Mouse (Mus musculus) liver, adult (tissue): ENCODE data around the gene Foxa1.

Experiments
- GATA4 ChIP-seq: IDR thresholded peaks from 2 replicates; pipeline ENCODE4 v1.6.1; 2014; ENCODE audit warnings: mild to moderate bottlenecking, low read length; ENCODE audit not compliant: insufficient replicate concordance

Foxa1 gene

DNA sequence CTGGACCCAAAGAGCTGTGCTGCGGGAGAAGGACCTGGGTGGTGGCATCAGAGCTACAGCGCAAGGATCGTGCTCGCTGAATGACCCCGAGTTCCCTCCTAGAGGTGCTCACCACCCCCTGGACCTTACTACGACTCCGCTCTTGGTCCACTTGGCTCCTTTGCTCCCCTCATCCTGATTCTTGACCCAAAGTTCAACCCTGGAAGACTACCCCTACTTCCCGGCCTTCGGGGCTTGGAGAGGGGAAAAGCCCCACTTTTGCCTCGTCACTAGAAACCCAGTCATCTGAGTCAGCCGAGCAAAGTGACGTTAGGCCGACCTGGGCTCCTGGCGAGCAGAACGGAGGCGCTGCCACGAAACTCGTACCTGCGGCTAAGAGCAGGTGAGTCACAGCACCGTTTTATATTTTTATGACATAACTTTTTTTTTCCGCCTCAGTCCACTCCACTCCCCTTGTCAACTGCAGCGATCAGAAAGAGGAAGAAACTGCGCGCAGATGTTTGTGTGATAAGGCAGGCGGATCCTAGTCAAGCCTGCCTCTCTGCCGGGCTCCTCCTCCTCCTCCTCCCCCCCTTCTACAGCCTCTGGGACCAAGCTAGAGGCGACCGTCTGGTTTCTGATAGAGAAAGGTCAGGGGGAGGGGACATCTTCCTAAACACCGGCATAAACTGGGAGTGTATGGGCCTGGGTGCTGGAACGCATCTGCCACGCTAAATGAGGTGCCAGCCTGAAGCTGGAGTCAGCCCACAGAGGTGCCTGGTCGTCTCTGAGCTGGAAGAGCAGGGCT lies at the start of gene Foxa1:
Gene Foxa1 (minus strand): TSS at position 502 of the 787 bp plus-strand sequence.
- peak; percentile 68; the same call in 1 of the 2 replicates for TF ChIP-seq GATA4

DNA sequence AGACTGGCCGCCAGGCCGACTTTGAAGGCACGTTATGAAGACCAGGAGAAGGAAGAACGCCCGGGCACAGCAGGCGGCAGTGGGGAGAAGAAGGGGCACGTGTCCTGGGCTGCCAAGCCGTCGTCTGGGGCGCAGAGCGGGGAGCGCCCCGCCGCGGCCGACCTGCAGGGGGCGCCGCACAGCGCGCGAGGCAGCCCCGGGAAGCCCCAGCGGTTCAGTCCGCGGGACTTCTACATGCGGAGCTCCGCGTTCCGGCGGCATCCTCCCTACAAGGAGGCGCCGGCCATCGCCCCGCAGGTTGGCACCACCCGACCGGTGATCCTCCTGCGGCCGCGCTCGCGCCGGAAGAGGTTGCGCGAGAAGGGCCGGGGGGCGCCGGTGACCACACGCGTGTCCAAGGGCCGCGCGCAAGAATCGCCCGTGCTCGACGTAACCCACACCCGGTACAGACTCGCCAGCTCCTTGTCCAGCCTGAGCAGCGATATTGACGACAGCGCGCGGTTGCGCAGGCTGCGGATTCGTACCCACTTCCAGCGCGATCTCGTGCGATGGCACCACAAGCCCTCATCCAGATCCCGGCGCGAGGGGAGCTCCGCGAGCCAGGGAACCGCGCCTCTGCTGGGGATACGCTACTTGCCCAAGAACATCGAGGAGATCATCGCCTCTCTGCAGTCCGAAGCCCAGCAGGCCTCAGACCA lies 29.4 kb upstream of the Foxa1 start:
- TF ChIP-seq GATA4 = no peak

DNA sequence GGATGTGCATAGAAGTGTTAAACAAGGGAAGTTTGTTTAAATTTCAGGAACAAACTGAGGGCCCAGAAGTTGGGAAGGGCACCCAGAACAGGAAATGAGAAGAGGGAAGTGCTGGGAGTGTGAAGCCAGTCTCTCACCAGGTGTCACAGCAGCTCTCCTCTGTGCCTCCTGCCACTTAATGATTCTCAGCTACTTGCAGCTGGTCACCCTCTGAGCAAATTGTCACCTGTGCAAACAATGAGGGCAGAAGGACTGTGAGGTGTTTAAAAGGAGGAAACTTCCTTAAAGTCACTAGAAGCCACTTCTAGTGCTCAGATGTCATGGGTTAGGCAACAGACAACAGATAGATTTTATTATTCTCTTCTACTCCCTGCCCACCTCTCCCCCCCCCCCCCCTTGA lies 25.7 kb upstream of the Foxa1 start:
- no peak for TF ChIP-seq GATA4

DNA sequence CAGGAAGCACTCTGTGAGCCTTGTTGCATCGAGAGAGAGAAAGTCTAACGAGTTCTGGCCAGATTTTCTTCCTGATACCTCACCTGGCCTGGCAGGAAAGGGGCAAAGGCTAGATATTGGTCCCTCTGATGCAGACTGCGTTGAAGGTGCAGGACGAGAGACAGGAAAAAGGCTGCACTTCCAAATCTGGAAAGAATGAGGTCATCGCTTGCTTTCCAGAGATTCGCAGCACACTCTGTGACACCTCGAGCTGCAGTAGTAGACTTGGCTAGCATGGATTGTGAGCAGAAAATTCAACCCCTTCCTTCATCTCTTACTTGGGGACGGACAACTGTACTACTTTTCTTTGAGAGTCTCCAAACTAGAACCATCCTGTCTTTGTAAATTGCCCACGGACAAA lies 25.1 kb upstream of the Foxa1 start:
- no peak for TF ChIP-seq GATA4

DNA sequence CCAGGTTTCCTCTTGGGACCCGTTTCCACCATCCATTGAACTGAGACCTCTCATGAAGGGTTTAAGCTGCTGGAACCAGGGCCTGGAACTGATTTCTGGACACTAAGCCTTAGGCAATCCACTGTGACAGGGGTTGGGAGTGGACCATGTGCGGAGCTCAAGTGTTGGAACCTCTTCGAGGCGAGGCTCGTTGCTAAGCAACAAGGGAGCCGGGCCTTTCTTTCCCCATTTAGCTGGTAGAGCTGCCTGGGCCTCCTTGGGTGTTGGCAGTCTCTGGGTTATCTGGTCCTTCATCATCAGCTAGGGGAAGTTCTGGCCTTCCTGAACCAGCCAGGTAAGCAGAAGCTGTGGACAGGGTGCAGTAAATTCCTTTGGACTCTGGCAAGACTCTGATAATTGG lies 17.2 kb upstream of the Foxa1 start, which contains the start of gene Ttc6:
Gene Ttc6 (plus strand): TSS at position 205 of the 400 bp plus-strand sequence.
- TF ChIP-seq GATA4 = no peak

DNA sequence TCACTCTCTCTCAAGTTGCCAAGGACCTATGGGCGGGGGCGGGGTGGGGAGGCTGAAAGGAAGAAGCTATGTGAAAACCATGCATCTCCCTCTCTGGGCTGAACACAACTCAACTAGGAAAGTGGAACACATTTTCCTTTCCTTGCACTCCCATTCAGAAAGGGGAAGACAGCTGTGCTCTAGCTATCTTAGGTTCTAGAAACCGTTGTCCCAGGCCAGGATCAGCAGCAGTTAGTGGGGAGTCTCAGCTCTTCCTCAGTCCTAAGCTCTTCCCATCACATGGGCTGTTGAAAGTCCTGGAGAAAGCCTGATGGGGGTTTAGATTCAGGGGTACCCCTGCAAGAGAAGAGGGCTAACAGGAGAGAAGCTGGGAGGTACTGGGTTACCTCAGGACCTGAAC lies 7.4 kb upstream of the Foxa1 start:
- no peak for TF ChIP-seq GATA4

DNA sequence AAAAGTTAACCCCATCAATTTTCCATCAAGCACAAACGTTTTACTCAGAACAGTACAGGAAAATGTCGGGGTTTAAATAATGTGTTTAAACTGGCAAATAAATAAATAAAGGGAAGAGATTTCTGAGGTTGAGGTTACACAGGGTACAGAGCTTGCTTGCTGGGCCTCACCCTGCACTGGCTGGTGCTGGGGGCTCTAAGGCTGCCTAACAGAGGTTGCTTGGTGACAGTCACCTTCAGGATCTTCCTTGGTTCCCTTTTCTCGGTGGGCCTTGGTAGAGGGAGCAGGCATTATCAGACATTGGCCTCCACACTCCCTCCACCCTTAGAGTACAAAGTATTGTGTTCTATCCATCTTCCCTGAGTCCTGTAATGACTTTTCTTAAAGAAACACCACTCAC lies 5.6 kb upstream of the Foxa1 start:
- TF ChIP-seq GATA4 = no peak

DNA sequence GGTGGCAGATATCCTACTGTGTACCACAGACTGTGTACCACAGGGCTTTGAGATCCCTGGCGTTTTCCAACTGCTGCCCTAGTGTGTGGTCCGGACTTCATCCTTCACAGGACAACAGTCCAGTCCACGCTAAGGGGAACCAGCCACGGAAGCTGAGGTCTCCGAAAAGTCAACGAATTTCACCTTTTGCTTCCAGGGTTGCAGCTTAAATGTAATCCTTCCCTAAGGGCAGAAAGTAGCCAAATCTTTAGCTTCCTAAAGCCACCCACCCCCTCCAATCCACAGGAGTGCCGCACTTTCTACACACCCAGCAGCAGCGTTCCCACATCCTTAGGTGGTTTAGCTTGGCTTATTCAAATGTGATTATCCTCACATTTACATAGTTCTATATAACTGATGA lies 4.2 kb upstream of the Foxa1 start:
- no peak for TF ChIP-seq GATA4

DNA sequence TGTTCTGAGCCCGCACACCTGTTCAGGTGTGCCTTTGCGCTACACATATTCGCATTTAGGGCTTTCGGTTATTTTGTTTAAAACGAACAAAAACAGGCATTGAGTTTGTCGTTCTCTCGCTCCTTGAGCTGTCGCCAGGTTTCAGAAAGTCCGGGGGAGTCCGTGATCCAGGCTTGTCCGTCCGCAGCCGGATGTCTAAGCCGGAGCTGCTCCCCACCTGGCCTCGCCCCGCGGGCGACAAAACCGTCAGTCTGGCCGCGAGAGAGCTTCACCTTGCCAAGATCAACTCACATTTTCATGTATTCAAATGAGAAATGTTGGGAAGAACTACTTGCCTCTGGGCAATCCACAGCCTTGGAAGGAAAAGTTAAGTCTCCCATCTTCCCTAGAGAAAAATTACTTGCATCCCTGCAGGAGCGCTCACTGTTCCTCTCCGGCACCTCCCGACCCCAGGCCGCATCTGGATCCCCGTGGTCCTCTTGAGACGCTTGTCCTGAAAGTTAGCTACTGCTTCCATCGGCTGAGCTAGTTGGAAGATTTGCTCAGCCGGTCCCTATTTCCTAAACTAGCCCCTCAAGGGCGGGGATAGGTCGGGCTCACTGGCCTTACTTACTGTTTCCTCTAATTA lies 3.6 kb upstream of the Foxa1 start:
- no peak for TF ChIP-seq GATA4

DNA sequence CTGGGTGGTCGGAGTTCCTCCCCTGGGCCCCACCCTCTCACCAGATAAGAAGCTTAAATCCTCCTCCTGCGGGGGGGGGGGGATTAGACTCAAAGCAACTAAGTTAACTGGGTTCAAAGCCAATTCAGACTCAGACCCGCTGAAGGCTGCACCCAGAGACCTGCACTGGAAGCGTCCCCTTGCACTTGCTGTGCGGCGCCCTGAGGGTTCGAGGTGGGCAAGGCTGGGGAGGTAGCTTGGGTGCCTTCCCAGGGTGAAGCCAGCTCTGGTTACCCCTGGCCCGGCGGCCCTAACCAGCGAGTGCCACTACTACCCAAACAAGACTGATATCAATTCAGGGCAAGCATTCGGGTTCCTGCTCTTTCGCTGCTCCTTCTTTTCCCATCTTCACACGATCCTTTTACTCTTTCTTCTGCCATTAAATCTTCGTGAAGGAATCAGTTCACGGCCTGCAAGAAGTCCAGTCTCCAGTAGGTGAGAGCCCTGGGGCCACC lies 3.0 kb upstream of the Foxa1 start:
- no peak for TF ChIP-seq GATA4

DNA sequence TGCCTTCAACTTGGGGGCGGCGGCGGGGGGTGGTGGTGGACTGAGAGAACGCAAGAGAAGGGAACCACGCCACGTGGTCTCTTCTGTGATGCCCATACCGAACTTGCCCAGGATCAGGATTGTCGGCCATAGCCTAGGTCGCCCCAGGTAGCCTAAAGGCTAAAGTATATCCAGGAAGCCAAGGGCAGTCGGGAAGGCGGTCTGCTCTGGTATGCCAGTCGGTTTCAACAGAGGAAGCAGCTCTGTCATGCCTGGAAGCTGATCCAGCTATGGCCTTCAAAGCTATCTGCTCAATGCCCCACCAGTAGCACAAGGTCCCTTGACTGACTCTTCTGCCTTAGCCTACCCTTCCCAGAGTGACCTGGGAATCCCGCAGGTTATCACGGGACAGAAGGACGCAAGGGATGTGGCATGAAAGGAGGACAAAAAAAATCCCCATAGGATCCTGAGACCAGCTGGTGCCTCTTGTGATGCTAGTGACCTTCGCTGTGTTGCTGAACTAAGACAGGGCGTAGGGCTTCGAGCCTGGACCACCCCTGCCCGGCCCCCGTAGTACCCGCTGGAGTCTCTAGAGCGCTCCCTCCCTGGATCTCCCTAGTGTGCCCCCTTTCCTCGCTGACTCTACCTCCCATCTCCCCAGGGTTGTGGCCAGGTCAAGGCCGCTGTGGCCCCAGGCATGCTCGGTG lies 2.4 kb upstream of the Foxa1 start:
- TF ChIP-seq GATA4 = no peak

DNA sequence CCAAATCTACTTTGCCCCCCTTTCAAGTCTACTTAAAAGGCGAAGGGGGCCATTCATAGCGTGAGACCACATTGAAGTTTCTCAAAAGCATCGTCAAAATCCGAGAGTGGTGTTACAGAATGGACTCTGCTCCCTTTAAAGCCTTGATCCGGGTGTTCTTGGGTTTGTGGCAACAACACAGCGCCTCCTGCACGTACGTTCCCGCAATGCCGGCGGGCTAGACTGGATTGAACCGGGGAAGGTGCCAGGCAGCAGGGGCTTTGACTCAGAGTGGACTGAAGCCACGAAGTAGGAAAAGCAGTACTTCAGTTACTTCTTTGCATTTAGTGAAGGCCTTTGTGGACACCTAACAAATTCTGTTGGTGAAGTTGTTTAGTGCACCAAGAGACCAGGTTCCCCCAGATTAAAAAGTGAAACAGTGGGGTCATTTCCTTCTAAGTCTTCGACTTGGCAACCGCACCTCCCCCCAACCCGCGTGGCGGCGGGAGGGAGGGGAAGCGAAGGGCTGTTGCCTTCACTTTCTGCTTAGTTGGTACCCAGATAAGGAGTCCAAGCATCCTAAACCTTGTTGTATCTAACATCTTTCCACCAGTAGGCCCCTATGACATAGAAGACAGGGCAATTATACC lies 1.8 kb upstream of the Foxa1 start:
- TF ChIP-seq GATA4 = no peak

DNA sequence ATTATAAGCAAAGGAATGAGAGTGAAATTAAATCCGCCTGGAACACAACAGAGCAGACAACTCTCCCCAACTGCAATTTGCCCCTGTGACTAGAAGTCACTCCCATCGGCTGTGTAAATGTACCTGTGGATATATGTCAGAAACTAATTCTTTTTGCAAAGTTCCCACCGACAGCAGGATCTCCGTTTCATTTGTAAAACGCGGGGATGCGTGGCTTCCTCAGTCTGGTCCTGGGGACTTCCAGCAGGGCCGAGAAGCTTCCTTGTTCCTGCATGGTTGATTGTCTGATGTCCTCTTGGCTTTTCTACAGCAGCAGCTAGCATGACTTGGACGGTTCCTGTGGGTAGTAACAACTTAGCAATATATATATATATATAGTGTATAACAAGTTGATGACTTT lies 1.2 kb upstream of the Foxa1 start:
- TF ChIP-seq GATA4 = no peak

DNA sequence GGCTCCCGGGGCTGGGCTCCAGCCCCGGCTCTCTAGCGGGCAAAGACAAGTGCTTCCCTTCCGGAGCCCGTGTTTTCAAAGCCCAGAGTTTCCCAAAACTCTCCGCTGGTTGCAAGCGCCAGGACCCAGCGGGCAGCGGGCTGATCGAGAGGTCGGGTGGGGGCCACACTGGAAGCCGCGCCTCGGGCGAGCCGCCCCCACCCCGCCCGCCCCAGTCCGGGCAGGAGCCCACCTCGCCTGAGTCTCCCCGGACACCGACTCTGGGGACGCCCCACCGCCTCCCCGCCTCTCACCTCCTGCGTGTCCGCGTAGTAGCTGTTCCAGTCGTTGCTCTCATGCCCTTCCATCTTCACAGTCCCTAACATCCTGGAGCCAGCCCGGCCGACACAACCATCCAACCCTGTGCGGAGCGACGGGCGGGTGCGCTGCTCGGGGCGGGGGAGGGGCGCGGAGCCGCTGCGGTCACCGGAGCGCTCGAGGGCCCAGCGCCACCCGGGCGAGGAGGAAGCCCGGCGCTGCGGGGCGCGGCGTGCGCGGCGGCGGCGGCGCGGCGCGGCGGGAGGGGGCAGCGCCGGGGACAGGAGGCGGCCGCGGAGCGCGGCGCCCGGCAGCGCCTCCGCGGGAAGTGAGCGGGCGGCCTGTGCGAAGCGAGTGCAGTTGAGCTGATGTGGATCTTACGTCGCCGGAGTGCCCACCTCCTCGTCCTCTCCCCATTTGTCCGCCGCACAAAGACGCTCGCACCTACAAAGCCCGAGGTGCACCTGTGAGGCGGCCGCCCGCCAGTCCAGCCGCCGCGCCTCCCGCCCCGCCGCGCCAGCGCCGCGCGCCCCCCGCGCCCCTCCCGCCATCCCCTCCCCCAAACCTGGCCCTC lies 1.1 kb downstream of the Foxa1 start:
- no peak for TF ChIP-seq GATA4
